Mouse (Mus musculus) limb, embryonic 10.5 days (tissue): ENCODE measurements around the gene Apoc2. TPM values are rescaled to one million over a fixed set of nuclear protein-coding genes. Genes with fewer than 3 reads are reported as not detected.

Experiments
- DNase-seq: peaks from one replicate; pipeline ENCODE4 v3.0.0-alpha.2; 2017; ENCODE audit warnings: low spot score
- H3K27ac ChIP-seq: fragments of 300-500 bp; sonication (generic); 2 replicates; pipeline ENCODE4 v1.5.1; 2016; ENCODE audit warnings: mild to moderate bottlenecking
- H3K27me3 ChIP-seq: fragments of 300-500 bp; sonication (generic); 2 replicates; pipeline ENCODE4 v1.6.1; 2016; ENCODE audit warnings: low read depth, mild to moderate bottlenecking; ENCODE audit not compliant: poor library complexity, severe bottlenecking
- H3K36me3 ChIP-seq: fragments of 300-500 bp; sonication (generic); 2 replicates; pipeline ENCODE4 v1.6.1; 2016; ENCODE audit warnings: mild to moderate bottlenecking, moderate library complexity
- H3K4me1 ChIP-seq: fragments of 300-500 bp; sonication (generic); 2 replicates; pipeline ENCODE4 v1.6.1; 2016
- H3K4me3 ChIP-seq: fragments of 300-500 bp; sonication (generic); 2 replicates; pipeline ENCODE4 v1.5.1; 2016; ENCODE audit warnings: mild to moderate bottlenecking, moderate library complexity
- H3K9me3 ChIP-seq: fragments of 300-500 bp; sonication (generic); replicated peaks from 2 replicates; pipeline ENCODE4 v1.6.1; 2016; ENCODE audit warnings: mild to moderate bottlenecking
- WGBS: fragments of 180-500 bp; shearing (Covaris S2); methylation state at CpG from one replicate; pipeline ENCODE4 v1.1.7; 2016; 5-methylcytosine and 5-hydroxymethylcytosine counted together
- polyA plus RNA-seq: library from polyadenylated mRNA; unstranded; fragments of >200 nt; fragmentation: Nextera tagmentation; extraction: Ambion mirVana; gene quantifications from 2 replicates; pipeline ENCODE4 v1.2.1, GENCODE M21; 2016

Gene Apoc2
- polyA plus RNA-seq, 1 experiment from 2014 or later: 0.28 TPM

DNA sequence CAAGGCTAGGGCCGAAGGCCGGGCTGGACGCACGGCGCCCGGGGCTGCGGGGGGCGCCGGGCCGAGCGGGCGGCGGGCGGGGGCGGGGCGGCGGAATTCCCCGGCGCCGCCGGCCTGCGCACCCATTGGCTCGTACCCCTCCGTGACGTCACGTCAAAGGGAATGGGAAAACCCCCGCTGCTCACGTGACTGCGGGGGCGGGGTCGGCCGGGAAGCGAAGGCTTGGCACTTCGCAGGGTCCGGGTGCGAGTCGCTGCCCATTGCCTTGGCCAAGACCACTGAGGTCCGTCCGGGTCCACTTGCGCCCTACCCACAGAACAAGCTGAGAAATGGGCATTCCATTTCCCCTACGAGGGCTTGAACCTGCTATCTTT, 48.4 kb downstream of the Apoc2 start, which contains the start of gene Relb:
Relb (minus strand) TSS at position 78 of the 374 bp plus-strand sequence.
- WGBS: under 1% methylated on average over 23 of the region's 41 CpGs
- H3K27ac ChIP-seq: peak within 1 kb of the TSS; percentile 75
- H3K36me3 ChIP-seq: peaks cover 28% of the 10 kb centered on the region
- H3K9me3 ChIP-seq: no peaks in the 10 kb centered on the region
- H3K27me3 ChIP-seq: no peaks in the 10 kb centered on the region
- peaks cover 16% of the 10 kb centered on the region for H3K4me1 ChIP-seq
- peak within 1 kb of the TSS; percentile 78 for H3K4me3 ChIP-seq
- DNase-seq: peak; percentile 94

- 2% methylated on average over 57 of the region's 57 CpGs for WGBS
- peaks cover 22% of the 10 kb centered on the region for H3K36me3 ChIP-seq
- peak; percentile 93 for DNase-seq
- peak overlapping the region; percentile 78 for H3K4me3 ChIP-seq
- no peaks in the 10 kb centered on the region for H3K9me3 ChIP-seq
- H3K4me1 ChIP-seq: peaks cover 16% of the 10 kb centered on the region
- no peaks in the 10 kb centered on the region for H3K27me3 ChIP-seq
- H3K27ac ChIP-seq: peak overlapping the region; percentile 75
Measured at GRCm38 (mm10) chr7:19628536-19629360, 49.0 kb downstream of the Apoc2 start.

DNA sequence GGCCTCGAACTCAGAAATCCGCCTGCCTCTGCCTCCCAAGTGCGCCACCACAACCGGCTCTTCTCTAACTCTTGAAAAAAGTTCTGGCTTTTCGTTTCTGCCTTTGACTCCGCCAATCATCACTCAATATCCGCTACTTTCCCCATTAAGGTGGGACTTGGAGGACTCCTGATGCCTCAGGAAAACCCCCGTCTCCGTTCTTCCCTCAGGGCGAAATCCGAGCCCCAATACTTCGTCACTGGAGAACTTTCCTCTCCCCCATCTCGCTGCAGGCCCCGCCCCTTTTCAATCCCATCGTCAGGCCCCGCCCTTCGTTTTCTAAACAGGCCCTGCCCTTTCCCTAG, 49.6 kb downstream of the Apoc2 start:
- H3K36me3 ChIP-seq: peaks cover 16% of the 10 kb centered on the region
- H3K4me1 ChIP-seq: peaks cover 16% of the 10 kb centered on the region
- H3K4me3 ChIP-seq: peak overlapping the region; percentile 78
- peak overlapping the region; percentile 75 for H3K27ac ChIP-seq
- no peaks in the 10 kb centered on the region for H3K27me3 ChIP-seq
- no peak for DNase-seq
- H3K9me3 ChIP-seq: no peaks in the 10 kb centered on the region
- WGBS: 15% methylated on average over 17 of the region's 17 CpGs

- Histone ChIP-seq H3K27ac (no peak overlapping the region), H3K27me3 (no peaks in the 10 kb centered on the region), H3K4me1 (peaks cover 16% of the 10 kb centered on the region), H3K4me3 (peak overlapping the region; percentile 78), H3K36me3 (peaks cover 11% of the 10 kb centered on the region), H3K9me3 (no peaks in the 10 kb centered on the region)
- WGBS: 71% methylated on average over 3 of the region's 3 CpGs
- DNase-seq: no peak
Measured at GRCm38 (mm10) chr7:19627721-19628120, 50.0 kb downstream of the Apoc2 start.

- H3K27me3 ChIP-seq: peaks cover 19% of the 10 kb centered on the region
- WGBS: 75% methylated on average over 2 of the region's 2 CpGs
- no peaks in the 10 kb centered on the region for H3K9me3 ChIP-seq
- no peak overlapping the region for H3K27ac ChIP-seq
- H3K36me3 ChIP-seq: no peaks in the 10 kb centered on the region
- no peak for DNase-seq
- H3K4me1 ChIP-seq: peaks cover 11% of the 10 kb centered on the region
- no peak overlapping the region for H3K4me3 ChIP-seq
Measured at GRCm38 (mm10) chr7:19623433-19623832, 54.3 kb downstream of the Apoc2 start.

GRCm38 (mm10) chr7:19622241-19622640, 55.5 kb downstream of the Apoc2 start:
- H3K4me1 ChIP-seq: peaks cover 7% of the 10 kb centered on the region
- no peaks in the 10 kb centered on the region for H3K36me3 ChIP-seq
- no peaks in the 10 kb centered on the region for H3K9me3 ChIP-seq
- H3K27ac ChIP-seq: no peak overlapping the region
- WGBS: 23% methylated on average over 6 of the region's 6 CpGs
- DNase-seq: no peak
- H3K4me3 ChIP-seq: no peak overlapping the region
- H3K27me3 ChIP-seq: peaks cover 19% of the 10 kb centered on the region

Other genes starting within 250 kb of the Apoc2 start
- gene Mark4, start 219.1 kb downstream of the Apoc2 start, polyA plus RNA-seq: 7.6 and 8.0 TPM in 2 replicates
- 1.2 and 1.7 TPM in 2 replicates for gene Exoc3l2, start 214.6 kb downstream of the Apoc2 start, polyA plus RNA-seq
- 2.3 and 2.4 TPM in 2 replicates for gene Bloc1s3, start 169.6 kb downstream of the Apoc2 start, polyA plus RNA-seq
- 74.0 and 90.5 TPM in 2 replicates for gene Trappc6a, start 169.5 kb downstream of the Apoc2 start, polyA plus RNA-seq
- 0.10 and 0.11 TPM in 2 replicates for gene Nkpd1, start 160.1 kb downstream of the Apoc2 start, polyA plus RNA-seq
- 25.9 and 27.2 TPM in 2 replicates for gene Ppp1r37, start 114.9 kb downstream of the Apoc2 start, polyA plus RNA-seq
- gene Zfp296, start 100.7 kb downstream of the Apoc2 start, polyA plus RNA-seq: 0.71 and 0.93 TPM in 2 replicates
- gene Gemin7, start 100.3 kb downstream of the Apoc2 start, polyA plus RNA-seq: 196 and 201 TPM in 2 replicates
- 59.0 and 63.4 TPM in 2 replicates for gene Clasrp, start 73.5 kb downstream of the Apoc2 start, polyA plus RNA-seq
- gene Relb, start 48.5 kb downstream of the Apoc2 start, polyA plus RNA-seq: 3.8 and 4.2 TPM in 2 replicates
- 84.5 and 86.3 TPM in 2 replicates for gene Clptm1, start 12.9 kb downstream of the Apoc2 start, polyA plus RNA-seq
- gene Gm44805, start 3.5 kb upstream of the Apoc2 start, polyA plus RNA-seq: not detected in 2 replicates
- 0.06 TPM in 1 of 2 replicates, not detected in the other for gene Apoc4, start 3.5 kb upstream of the Apoc2 start, polyA plus RNA-seq
- gene Apoc1, start 14.7 kb upstream of the Apoc2 start, polyA plus RNA-seq: 3.0 and 4.8 TPM in 2 replicates
- 63.0 and 83.6 TPM in 2 replicates for gene Apoe, start 21.2 kb upstream of the Apoc2 start, polyA plus RNA-seq
- gene Tomm40, start 37.5 kb upstream of the Apoc2 start, polyA plus RNA-seq: 244 and 285 TPM in 2 replicates
- gene Nectin2, start 72.5 kb upstream of the Apoc2 start, polyA plus RNA-seq: 78.1 and 87.9 TPM in 2 replicates
- 53.8 and 58.6 TPM in 2 replicates for gene Bcam, start 93.1 kb upstream of the Apoc2 start, polyA plus RNA-seq
- 1.4 and 1.6 TPM in 2 replicates for gene Cblc, start 118.9 kb upstream of the Apoc2 start, polyA plus RNA-seq
- gene Bcl3, start 144.8 kb upstream of the Apoc2 start, polyA plus RNA-seq: 0.82 and 1.2 TPM in 2 replicates
- not detected in 2 replicates for gene Gm19345, start 174.1 kb upstream of the Apoc2 start, polyA plus RNA-seq
- not detected in 2 replicates for gene Ceacam16, start 183.4 kb upstream of the Apoc2 start, polyA plus RNA-seq
- not detected in 2 replicates for gene Ceacam19, start 210.0 kb upstream of the Apoc2 start, polyA plus RNA-seq
- 6.2 TPM in 2 replicates for gene Pvr, start 243.2 kb upstream of the Apoc2 start, polyA plus RNA-seq